Mouse (Mus musculus) spleen, embryonic (tissue): ENCODE results near the gene Ccdc148.

Experiments
- CTCF ChIA-PET: fragments of 350-600 bp; sonication (Branson Sonifier 250); formaldehyde crosslinking; loops from one replicate; lab custom pipeline; 2022; lab: Charles Lee

Ccdc148 gene

GRCm38 (mm10) chr2:59050245-59050824 lies 110.1 kb downstream of the Ccdc148 start:
- CTCF ChIA-PET: no interaction called here

- CTCF ChIA-PET: no interaction called here
These were observed 110.8 kb downstream of the Ccdc148 start for GRCm38 (mm10) chr2:59049686-59050085.

GRCm38 (mm10) chr2:59048775-59049451 lies 111.6 kb downstream of the Ccdc148 start:
- CTCF ChIA-PET: no interaction called here

- CTCF ChIA-PET: no interaction called here
These were observed 117.0 kb downstream of the Ccdc148 start for GRCm38 (mm10) chr2:59043313-59044032.

- CTCF ChIA-PET: no interaction called here
These were observed 117.9 kb downstream of the Ccdc148 start for GRCm38 (mm10) chr2:59042616-59043015.

DNA sequence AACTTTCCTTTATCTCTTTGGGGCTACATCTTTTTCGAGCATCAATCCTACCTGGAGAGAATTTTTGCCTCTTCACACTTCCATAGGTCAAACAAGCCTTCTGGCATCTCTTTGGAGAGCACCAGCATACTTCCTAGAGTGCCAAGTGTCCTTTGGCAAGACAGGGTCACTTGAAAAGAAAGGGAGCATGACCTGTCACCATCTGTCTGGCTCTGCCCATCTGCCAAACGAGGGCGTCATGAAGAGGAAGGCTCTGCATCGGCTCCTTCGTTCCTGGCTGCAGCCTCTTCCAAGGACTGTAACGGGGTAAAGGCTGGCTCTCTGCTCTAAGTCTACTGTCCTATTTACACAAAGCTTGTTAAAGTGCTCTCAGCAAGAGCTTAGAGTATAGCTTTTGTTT lies 124.0 kb downstream of the Ccdc148 start:
- CTCF ChIA-PET: no interaction called here

DNA sequence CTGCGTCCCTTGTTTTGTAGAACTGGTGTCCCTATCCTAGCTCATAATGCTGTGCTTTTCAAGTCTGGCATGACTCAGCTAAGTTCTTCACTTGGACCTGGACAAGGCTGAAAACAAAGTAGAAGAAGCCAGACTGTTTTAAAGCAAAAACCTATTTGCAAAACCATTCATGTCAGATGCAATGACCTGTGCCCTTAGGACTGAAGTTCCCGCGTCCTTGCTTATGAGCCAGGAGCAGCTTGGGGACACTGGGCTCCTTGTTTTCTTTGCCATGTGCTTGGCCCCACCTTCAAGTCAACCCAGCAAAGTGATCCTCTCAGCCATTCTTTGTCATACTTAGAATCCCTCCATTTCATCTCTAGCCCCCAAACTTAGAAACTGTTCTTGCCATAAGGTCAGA lies 125.3 kb downstream of the Ccdc148 start:
- CTCF ChIA-PET: no interaction called here

GRCm38 (mm10) chr2:59034281-59034680 lies 126.2 kb downstream of the Ccdc148 start:
- CTCF ChIA-PET: no interaction called here

- CTCF ChIA-PET: no interaction called here
These were observed 135.9 kb downstream of the Ccdc148 start for GRCm38 (mm10) chr2:59024558-59024957.

- CTCF ChIA-PET: no interaction called here
These were observed 153.1 kb downstream of the Ccdc148 start for GRCm38 (mm10) chr2:59007356-59007755.

DNA sequence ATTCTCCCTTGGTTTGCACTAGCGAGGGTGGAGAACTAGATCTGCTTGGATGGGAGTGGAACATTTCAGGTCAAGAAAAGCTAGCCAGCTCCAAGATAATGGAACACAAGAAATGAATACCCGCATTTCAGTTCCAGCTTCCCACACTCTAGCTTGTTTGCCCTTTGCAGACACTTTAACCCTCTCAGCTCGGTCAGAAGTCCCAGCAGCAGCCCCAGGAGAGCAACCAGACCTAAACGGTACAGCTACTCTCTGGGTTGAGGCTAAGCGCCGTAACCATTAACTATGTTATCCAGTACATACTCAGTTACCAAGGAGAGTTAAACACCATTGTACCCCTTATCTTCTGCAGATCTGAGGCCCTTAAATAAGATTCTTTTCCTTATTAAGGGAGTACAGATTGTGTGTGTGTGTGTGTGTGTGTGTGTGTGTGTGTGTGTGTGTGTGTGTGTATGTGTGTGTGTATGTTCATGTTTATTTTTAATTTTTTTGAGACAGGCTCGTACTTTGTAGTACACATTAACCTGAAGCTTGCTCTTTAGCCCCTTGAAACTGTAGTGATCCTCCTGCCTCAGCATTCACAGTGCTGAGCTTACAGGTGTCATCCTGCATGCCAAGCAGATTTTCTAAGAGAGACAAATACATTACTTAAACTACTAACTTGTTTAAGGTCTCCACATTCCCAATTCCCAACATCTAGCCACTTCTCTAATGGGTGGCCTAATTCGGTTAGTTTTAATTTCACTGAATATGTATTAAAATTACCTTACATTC lies 153.7 kb downstream of the Ccdc148 start:
- CTCF ChIA-PET: no interaction called here

GRCm38 (mm10) chr2:58997151-58997550 lies 163.3 kb downstream of the Ccdc148 start:
- CTCF ChIA-PET: no interaction called here

- CTCF ChIA-PET: no interaction called here
These were observed 167.9 kb downstream of the Ccdc148 start for GRCm38 (mm10) chr2:58992431-58993191.

DNA sequence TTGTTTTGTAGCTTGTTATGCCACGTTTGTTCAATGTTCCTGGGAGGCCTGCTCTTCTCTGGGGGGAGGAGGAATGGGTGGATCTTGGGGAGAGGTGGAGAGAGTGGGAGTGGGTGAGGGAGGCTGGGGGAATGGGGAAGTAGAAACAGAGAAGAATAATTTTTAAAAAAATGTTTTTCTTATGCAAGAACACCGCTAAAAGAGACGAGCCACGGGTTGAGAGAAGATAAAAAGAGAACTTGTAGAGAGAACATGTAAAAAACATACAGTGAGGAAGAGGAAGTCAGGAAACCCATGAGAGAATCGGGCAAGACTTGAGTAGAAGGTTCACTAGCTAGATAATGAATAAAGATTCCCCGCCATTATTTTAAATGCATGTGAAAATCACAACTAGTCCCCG lies 182.4 kb downstream of the Ccdc148 start:
- CTCF ChIA-PET: no interaction called here

DNA sequence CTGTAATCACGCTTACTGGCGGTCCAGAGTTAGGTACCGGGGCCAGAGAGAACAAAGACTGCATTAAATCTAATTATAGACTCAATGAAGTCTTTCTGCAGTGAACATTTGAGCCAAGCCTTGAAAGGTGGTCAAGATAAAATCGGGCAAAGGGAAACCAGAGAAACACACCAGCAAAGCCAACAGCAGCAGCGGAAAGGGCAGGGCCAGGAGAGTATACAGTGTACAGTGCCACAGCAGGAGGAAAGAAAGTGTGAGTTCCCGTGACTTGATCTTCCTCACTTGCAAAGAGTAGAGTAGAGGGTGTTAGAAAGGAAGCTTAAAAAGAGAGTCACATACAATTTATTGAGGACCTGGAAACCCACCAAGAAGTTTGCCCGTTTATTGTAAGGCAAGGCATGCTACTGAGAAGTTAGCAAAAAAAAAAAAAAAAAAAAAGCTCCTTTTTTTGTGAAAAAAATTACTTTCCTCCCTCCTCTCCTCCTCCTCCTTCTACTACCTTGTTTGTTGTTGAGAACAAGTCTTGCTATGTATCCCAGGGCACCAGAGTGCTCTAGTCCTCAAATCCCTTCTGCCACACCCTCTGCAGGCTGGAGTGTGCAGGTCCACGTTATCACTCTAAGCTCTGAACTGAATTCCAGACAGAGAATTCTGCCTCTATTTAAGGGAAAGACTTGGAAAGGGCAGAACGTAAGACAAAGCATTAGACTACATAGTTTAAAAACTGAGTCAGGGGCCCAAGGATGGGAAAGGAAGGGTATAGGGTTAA lies 188.8 kb downstream of the Ccdc148 start:
- CTCF ChIA-PET: interaction anchor here (0.6 kb wide), 1 partner anchor 20 kb away, joined by 3 read pairs; no protein-coding TSS in a partner anchor

DNA sequence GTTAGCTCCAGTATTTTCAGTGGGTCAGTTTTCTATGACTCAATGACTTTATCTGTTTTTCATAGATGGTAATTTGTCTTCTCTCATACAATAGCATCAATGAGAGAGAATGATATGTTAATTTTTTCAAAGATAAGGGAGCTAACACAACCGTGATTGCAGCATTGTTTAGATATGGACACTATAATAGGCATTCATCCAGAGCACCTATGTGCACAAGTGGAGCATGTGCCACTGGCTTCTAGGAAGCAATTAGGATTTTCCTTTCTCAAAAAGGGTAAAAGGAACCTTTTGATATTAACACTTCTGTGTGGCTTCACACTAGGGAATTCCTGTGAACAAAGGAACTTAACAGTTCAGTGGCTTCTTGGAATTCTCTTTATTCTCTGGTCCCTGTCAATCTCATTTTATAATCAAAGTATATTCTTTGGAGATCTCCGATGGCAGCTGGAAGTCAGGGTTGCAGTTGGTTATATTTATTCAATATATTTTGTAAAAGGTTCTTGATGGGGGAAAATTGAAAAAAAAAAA lies 203.6 kb downstream of the Ccdc148 start:
- CTCF ChIA-PET: no interaction called here

DNA sequence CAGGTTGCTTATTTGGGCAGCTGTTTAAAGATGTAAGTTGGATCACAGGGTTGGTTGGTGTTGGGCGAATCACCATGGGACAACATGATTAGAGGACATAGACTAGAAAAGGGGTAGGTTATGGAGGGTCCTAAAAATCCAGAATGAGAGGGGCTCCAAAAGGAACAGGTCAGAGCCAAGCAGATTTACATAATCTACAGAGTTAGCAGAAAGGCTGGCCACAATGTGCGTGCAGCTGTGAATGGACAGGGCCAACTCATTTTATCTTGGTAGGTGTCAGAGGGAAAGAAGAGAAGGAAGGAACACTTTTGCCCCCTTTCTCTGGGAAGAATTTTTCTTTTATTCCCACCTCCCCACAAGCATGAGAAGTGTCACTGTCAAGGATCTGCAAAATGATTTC lies 204.1 kb downstream of the Ccdc148 start:
- CTCF ChIA-PET: no interaction called here

DNA sequence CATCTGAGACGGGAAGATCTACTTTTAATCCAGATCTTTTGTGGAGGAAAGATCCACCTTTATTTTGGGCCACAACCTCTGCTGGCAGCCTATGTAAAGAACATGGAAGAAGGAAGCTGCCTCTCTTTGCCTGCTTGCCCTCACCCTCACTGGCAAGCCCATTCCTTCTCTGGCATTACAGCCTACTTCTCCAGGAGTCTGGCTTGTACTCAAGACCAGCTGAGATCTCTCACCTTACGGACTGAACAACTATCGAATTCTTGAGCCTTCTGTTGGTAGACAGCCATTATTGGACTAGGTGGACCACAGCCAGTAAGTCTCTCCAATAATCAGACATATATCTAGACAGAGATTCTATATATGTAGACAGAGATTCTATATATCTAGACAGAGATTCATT lies 208.4 kb downstream of the Ccdc148 start:
- CTCF ChIA-PET: no interaction called here

DNA sequence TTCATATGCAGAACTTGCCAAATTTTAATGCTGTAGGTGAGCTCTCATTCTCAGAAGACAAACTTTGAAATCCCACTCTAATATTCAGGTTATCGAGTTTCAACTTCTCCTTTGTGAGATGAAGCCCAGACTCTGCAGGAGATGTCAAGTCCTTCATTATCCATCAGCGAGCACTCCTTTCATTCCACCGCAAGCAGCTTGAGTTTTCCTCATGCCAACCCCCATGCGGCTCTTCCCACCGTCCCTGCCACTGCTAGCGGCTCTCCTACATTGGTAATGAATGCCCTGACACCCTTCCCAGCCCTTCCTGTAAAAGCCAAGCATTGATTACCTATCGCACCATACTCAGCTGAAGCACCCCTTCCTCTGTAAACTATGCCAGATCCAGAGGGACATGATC lies 211.7 kb downstream of the Ccdc148 start:
- CTCF ChIA-PET: no interaction called here

DNA sequence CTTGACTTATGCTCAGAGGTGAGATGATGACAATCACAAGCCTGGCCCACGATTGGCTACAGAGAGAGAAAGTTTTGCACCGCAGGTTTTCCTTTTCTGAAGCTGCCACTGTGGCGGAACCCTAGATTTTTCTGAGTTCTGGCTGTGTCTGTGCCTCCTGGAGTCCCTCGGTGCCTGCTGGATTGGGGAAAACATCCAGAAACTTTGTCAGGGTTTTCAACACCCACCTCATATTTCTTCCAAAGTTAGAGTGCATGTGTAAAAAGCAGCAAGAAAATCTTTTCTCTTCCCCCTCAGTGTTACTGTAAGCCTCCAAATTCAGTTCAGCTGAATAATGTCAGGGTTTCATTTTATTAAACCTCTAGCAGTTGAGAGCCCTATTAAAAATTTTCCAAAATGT lies 219.1 kb downstream of the Ccdc148 start:
- CTCF ChIA-PET: no interaction called here
